In the genomic region with DNA sequence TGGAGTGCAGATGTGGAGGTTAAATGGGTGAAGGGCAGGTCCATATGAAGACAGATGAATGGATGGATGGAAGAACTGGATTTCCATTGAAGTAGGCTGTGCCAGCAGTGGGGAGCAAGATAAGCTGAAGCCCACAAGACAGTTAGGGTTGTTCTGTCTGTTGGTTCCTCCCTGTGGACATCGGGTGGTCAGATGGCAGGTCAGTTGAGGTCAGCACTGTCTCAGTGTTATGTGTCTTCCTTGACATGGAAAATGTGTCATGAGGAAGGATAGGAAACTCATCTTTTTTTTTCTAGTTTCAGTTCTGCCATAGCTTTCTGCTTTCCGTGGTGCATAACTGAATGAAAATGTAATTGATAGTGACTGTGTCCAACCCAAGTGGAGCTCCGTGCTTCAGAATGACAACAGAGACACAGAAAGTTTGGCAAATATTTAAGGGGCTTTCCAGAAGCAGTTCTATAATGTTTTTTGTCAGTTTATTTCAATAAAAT, we compare ENCODE assay signal across 21 mouse cellular contexts.
DNase-seq lines count a peak whose midpoint lies in the region; ATAC-seq and TF ChIP-seq lines count a peak whose summit lies in the region.
"Had no signal": no experiment of that assay in that cellular context is flagged by ENCODE, and none has a peak within 500 bp of the region (broad histone marks: within the 10 kb centered on the region; RNA-seq: fewer than 3 reads in every experiment).

No protein-coding gene starts in this region.

- intact Hi-C loops in left cerebral cortex, adult 2 months (cut with DNase I), result no loop called here

- H3K27me3 ChIP-seq in CH12.LX (replicated peaks) (no peaks in the 10 kb centered on the region), G1E (ENCODE audit: insufficient read depth, low read length) (no peaks in the 10 kb centered on the region)
- no peaks in the 10 kb centered on the region for H3K27me3 ChIP-seq in megakaryocyte, embryonic 14.5 days (replicated peaks)
- H3K27me3 ChIP-seq: embryonic facial prominence, embryonic 12.5 days; forebrain, embryonic 13.5 days had no signal

- no peaks in the 10 kb centered on the region for H3K9me3 ChIP-seq in CH12.LX (replicated peaks; ENCODE audit: low read length)
- H3K9me3 ChIP-seq in G1E (replicated peaks), result no peaks in the 10 kb centered on the region
- H3K9me3 ChIP-seq in megakaryocyte, embryonic 14.5 days, result peaks cover 5% of the 10 kb centered on the region; the same call in 1 of the 2 replicates
- H3K9me3 ChIP-seq: embryonic facial prominence, embryonic 10.5 days; embryonic facial prominence, embryonic 12.5 days; forebrain, embryonic 13.5 days had no signal

- in situ Hi-C loops in CH12.LX (cut with MboI; ENCODE audit: low pct_ligation_motif_present, low pct_unique_long_range_greater_than_20kb, low sequenced_read_pairs), result no loop called here

- H3K4me1 ChIP-seq in CH12.LX (ENCODE audit: control insufficient read depth in 1 of 2, insufficient read depth in 2 of 2) (peaks cover 0 to 6% of the 10 kb centered on the region in 2 experiments; a peak in 1 of 4 replicates), G1E (ENCODE audit: insufficient read depth, low read depth, low read length) (peaks cover 50% of the 10 kb centered on the region)
- peaks cover 40% of the 10 kb centered on the region for H3K4me1 ChIP-seq in megakaryocyte, embryonic 14.5 days
- H3K4me1 ChIP-seq: embryonic facial prominence, embryonic 10.5 days; embryonic facial prominence, embryonic 12.5 days; forebrain, embryonic 13.5 days had no signal

- H3K4me3 ChIP-seq in CH12.LX (replicated peaks in 1 of 3; ENCODE audit: low read depth in 2 of 3, low read length in 2 of 3, poor library complexity in 1 of 3) (no peak overlapping the region), G1E (ENCODE audit: low read depth, low read length) (no peak overlapping the region; the same call in 1 of the 2 replicates)
- H3K4me3 ChIP-seq in megakaryocyte, embryonic 14.5 days (replicated peaks), result peak overlapping the region; percentile 38
- no peak overlapping the region for H3K4me3 ChIP-seq in left cerebral cortex, adult 2 months
- H3K4me3 ChIP-seq: embryonic facial prominence, embryonic 10.5 days; embryonic facial prominence, embryonic 12.5 days; forebrain, embryonic 13.5 days had no signal

- H3K9ac ChIP-seq in CH12.LX (ENCODE audit: insufficient read depth, low read depth), result no peak overlapping the region
- H3K9ac ChIP-seq: embryonic facial prominence, embryonic 12.5 days; forebrain, embryonic 13.5 days had no signal

- H3K4me2 ChIP-seq in CH12.LX (ENCODE audit: insufficient read depth, low read depth, poor library complexity, severe bottlenecking), result no peak overlapping the region
- H3K4me2 ChIP-seq: embryonic facial prominence, embryonic 12.5 days; forebrain, embryonic 13.5 days had no signal

- DNase-seq in CH12.LX (ENCODE audit: extremely low read depth) (no peak), G1E (ENCODE audit: low spot score) (no peak)
- no peak for DNase-seq in frontal cortex, postnatal 36 days (ENCODE audit: low spot score in 2 of 2)
- no peak for DNase-seq in left cerebral cortex, adult 2 months (ENCODE audit: extremely low spot score in 1 of 2, low spot score in 2 of 2)
- no peak for DNase-seq in spleen, adult 12 weeks (ENCODE audit: low spot score)
- DNase-seq: adrenal gland, adult 2 months; adrenal gland, postnatal 10 days; adrenal gland, postnatal 25 days; cerebellum, adult 11 months; cerebellum, adult 18-20 months; cerebellum, adult 8-10 months; cerebellum, adult 9-11 months; cerebellum, postnatal 14 days; cerebellum, postnatal 36 days had no signal

- peak; percentile 58; the same call in 1 of the 2 replicates for TF ChIP-seq EP300 in CH12.LX (IDR thresholded peaks at IDR 0.05; ENCODE audit: low read length)

- TF ChIP-seq CTCF in CH12.LX (conservative IDR thresholded peaks at IDR 0.05 in 1 of 2, IDR thresholded peaks at IDR 0.05 in 1 of 2; ENCODE audit: low read depth in 2 of 2, low read length in 2 of 2) (no peak), G1E (IDR thresholded peaks at IDR 0.05; ENCODE audit: low read depth, low read length) (no peak)
- no peak for TF ChIP-seq CTCF in left cerebral cortex, adult 2 months (IDR thresholded peaks at IDR 0.05)

- dilution Hi-C loops in CH12.LX (cut with MboI; ENCODE audit: extremely low pct_ligation_motif_present, extremely low pct_unique_long_range_greater_than_20kb, low sequenced_read_pairs), result no loop called here

- no peaks in the 10 kb centered on the region for H3K36me3 ChIP-seq in CH12.LX (replicated peaks in 1 of 2; ENCODE audit: control insufficient read depth in 1 of 2, insufficient read depth in 1 of 2, low read length in 1 of 2)
- H3K36me3 ChIP-seq in G1E (replicated peaks), result no peaks in the 10 kb centered on the region
- H3K36me3 ChIP-seq in megakaryocyte, embryonic 14.5 days (replicated peaks; ENCODE audit: low read length), result peaks cover 2% of the 10 kb centered on the region
- H3K36me3 ChIP-seq: embryonic facial prominence, embryonic 10.5 days; embryonic facial prominence, embryonic 12.5 days had no signal

- 0 out of 2 replicates have a peak, but pooled peaks have one; percentile 9 for ATAC-seq in G1E (ENCODE audit: extremely low read depth, insufficient number of reproducible peaks, low FRiP score, poor library complexity, severe bottlenecking)
- peak; percentile 80 for ATAC-seq in granulocyte monocyte progenitor cell, adult 5-6 weeks (replicated peaks; ENCODE audit: poor library complexity, severe bottlenecking)
- ATAC-seq in inflammation-experienced regulatory T-cells, adult 6 months, result no peak
- ATAC-seq: forebrain, embryonic 13.5 days; forebrain, embryonic 16.5 days had no signal

- TF ChIP-seq POLR2A in CH12.LX (IDR thresholded peaks at IDR 0.05; ENCODE audit: low read depth, low read length), result no peak

- no peak for TF ChIP-seq RAD21 in CH12.LX (IDR thresholded peaks at IDR 0.05; ENCODE audit: low read depth, low read length)

- H3K27ac ChIP-seq in CH12.LX (ENCODE audit: insufficient read depth, low read depth), result no peak overlapping the region
- H3K27ac ChIP-seq in left cerebral cortex, adult 2 months, result no peak overlapping the region
- H3K27ac ChIP-seq: embryonic facial prominence, embryonic 10.5 days; embryonic facial prominence, embryonic 12.5 days; forebrain, embryonic 13.5 days had no signal

- H3K79me2 ChIP-seq in CH12.LX (replicated peaks; ENCODE audit: control insufficient read depth, extremely low read depth, insufficient read depth, poor library complexity, severe bottlenecking), result no peaks in the 10 kb centered on the region

TF ChIP-seq in CH12.LX, 34 proteins besides CTCF, POLR2A, EP300 and RAD21:
- TF ChIP-seq RCOR1 (conservative IDR thresholded peaks at IDR 0.05; ENCODE audit: low read depth, low read length) (no peak), IRF4 (IDR thresholded peaks at IDR 0.05; ENCODE audit: low read depth, low read length) (0 out of 2 replicates have a peak, but pooled peaks have one; percentile 31), ZNF384 (IDR thresholded peaks at IDR 0.05; ENCODE audit: low read depth, low read length) (peak; percentile 75)
